Mouse (Mus musculus): ENCODE data around the gene Ccl2. TPM values are rescaled to one million over a fixed set of nuclear protein-coding genes. Genes with fewer than 3 reads are reported as not detected.

Ccl2 gene
- polyA plus RNA-seq, 1 experiment = not detected

- no peak overlapping the region for H3K4me3 ChIP-seq (ENCODE audit: insufficient read depth, low read depth, low read length)
- H3K4me1 ChIP-seq (ENCODE audit: control insufficient read depth, insufficient read depth, low read length) = no peaks in the 10 kb centered on the region; the same call in 1 of the 2 replicates
- TF ChIP-seq POLR2A (IDR thresholded peaks at IDR 0.05; ENCODE audit: insufficient read depth, low read depth, low read length) = no peak
- no peak for TF ChIP-seq CTCF (IDR thresholded peaks at IDR 0.05; ENCODE audit: insufficient read depth, low read depth, low read length)
- WGBS = 78% methylated on average over 3 of the region's 3 CpGs
- no peak overlapping the region for H3K27ac ChIP-seq (ENCODE audit: insufficient read depth, low read depth, low read length)
These were observed 38.3 kb downstream of the Ccl2 start for GRCm38 (mm10) chr11:82073686-82074085.

- Histone ChIP-seq H3K27ac (ENCODE audit: insufficient read depth, low read depth, low read length) (no peak overlapping the region), H3K4me1 (ENCODE audit: control insufficient read depth, insufficient read depth, low read length) (no peaks in the 10 kb centered on the region; the same call in 1 of the 2 replicates), H3K4me3 (ENCODE audit: insufficient read depth, low read depth, low read length) (no peak overlapping the region)
- WGBS = 88% methylated on average over 3 of the region's 3 CpGs
- TF ChIP-seq CTCF (IDR thresholded peaks at IDR 0.05; ENCODE audit: insufficient read depth, low read depth, low read length) (no peak), POLR2A (IDR thresholded peaks at IDR 0.05; ENCODE audit: insufficient read depth, low read depth, low read length) (no peak)
These were observed 41.7 kb downstream of the Ccl2 start for GRCm38 (mm10) chr11:82077031-82077430.

GRCm38 (mm10) chr11:82078136-82078730, 42.9 kb downstream of the Ccl2 start:
- Histone ChIP-seq H3K4me1 (ENCODE audit: control insufficient read depth, insufficient read depth, low read length) (no peaks in the 10 kb centered on the region; the same call in 1 of the 2 replicates), H3K4me3 (ENCODE audit: insufficient read depth, low read depth, low read length) (no peak overlapping the region), H3K27ac (ENCODE audit: insufficient read depth, low read depth, low read length) (no peak overlapping the region)
- TF ChIP-seq POLR2A (IDR thresholded peaks at IDR 0.05; ENCODE audit: insufficient read depth, low read depth, low read length) (no peak), CTCF (IDR thresholded peaks at IDR 0.05; ENCODE audit: insufficient read depth, low read depth, low read length) (no peak)

- H3K4me1 ChIP-seq (ENCODE audit: control insufficient read depth, insufficient read depth, low read length) = no peaks in the 10 kb centered on the region; the same call in 1 of the 2 replicates
- no peak for TF ChIP-seq POLR2A (IDR thresholded peaks at IDR 0.05; ENCODE audit: insufficient read depth, low read depth, low read length)
- no peak for TF ChIP-seq CTCF (IDR thresholded peaks at IDR 0.05; ENCODE audit: insufficient read depth, low read depth, low read length)
- no peak overlapping the region for H3K27ac ChIP-seq (ENCODE audit: insufficient read depth, low read depth, low read length)
- H3K4me3 ChIP-seq (ENCODE audit: insufficient read depth, low read depth, low read length) = no peak overlapping the region
- WGBS = 77% methylated on average over 3 of the region's 3 CpGs
These were observed 45.5 kb downstream of the Ccl2 start for GRCm38 (mm10) chr11:82080865-82081264.

- H3K4me3 ChIP-seq (ENCODE audit: insufficient read depth, low read depth, low read length) = no peak overlapping the region
- 83% methylated on average over 3 of the region's 3 CpGs for WGBS
- H3K4me1 ChIP-seq (ENCODE audit: control insufficient read depth, insufficient read depth, low read length) = no peaks in the 10 kb centered on the region
- no peak overlapping the region for H3K27ac ChIP-seq (ENCODE audit: insufficient read depth, low read depth, low read length)
- TF ChIP-seq POLR2A (IDR thresholded peaks at IDR 0.05; ENCODE audit: insufficient read depth, low read depth, low read length) (no peak), CTCF (IDR thresholded peaks at IDR 0.05; ENCODE audit: insufficient read depth, low read depth, low read length) (no peak)
These were observed 49.0 kb downstream of the Ccl2 start for GRCm38 (mm10) chr11:82084360-82084759.

Other genes with a start within 250 kb of the Ccl2 start
- not detected in 2 replicates for gene 5530401A14Rik, start 174.9 kb upstream of the Ccl2 start, polyA plus RNA-seq (2012; ENCODE audit: insufficient read depth, insufficient read length, low replicate concordance, missing spikeins)
- gene Asic2, start 67.1 kb upstream of the Ccl2 start, polyA plus RNA-seq (2012; ENCODE audit: insufficient read depth, insufficient read length, low replicate concordance, missing spikeins) = not detected in 2 replicates
- not detected in 2 replicates for gene Gm17268, start 3.0 kb downstream of the Ccl2 start, polyA plus RNA-seq (2012; ENCODE audit: insufficient read depth, insufficient read length, low replicate concordance, missing spikeins)
- gene Ccl7, start 10.1 kb downstream of the Ccl2 start, polyA plus RNA-seq (2012; ENCODE audit: insufficient read depth, insufficient read length, low replicate concordance, missing spikeins) = not detected in 2 replicates
- gene Ccl11, start 22.3 kb downstream of the Ccl2 start, polyA plus RNA-seq (2012; ENCODE audit: insufficient read depth, insufficient read length, low replicate concordance, missing spikeins) = not detected in 2 replicates
- not detected in 2 replicates for gene Ccl12, start 66.3 kb downstream of the Ccl2 start, polyA plus RNA-seq (2012; ENCODE audit: insufficient read depth, insufficient read length, low replicate concordance, missing spikeins)
- gene Ccl8, start 79.6 kb downstream of the Ccl2 start, polyA plus RNA-seq (2012; ENCODE audit: insufficient read depth, insufficient read length, low replicate concordance, missing spikeins) = not detected in 2 replicates